Mouse (Mus musculus) lung, postnatal 10 days (tissue): ENCODE results near the gene Slc23a4.

Experiments
- DNase-seq: peaks from one replicate; pipeline ENCODE4 v3.0.0; 2021

Gene Slc23a4

DNA sequence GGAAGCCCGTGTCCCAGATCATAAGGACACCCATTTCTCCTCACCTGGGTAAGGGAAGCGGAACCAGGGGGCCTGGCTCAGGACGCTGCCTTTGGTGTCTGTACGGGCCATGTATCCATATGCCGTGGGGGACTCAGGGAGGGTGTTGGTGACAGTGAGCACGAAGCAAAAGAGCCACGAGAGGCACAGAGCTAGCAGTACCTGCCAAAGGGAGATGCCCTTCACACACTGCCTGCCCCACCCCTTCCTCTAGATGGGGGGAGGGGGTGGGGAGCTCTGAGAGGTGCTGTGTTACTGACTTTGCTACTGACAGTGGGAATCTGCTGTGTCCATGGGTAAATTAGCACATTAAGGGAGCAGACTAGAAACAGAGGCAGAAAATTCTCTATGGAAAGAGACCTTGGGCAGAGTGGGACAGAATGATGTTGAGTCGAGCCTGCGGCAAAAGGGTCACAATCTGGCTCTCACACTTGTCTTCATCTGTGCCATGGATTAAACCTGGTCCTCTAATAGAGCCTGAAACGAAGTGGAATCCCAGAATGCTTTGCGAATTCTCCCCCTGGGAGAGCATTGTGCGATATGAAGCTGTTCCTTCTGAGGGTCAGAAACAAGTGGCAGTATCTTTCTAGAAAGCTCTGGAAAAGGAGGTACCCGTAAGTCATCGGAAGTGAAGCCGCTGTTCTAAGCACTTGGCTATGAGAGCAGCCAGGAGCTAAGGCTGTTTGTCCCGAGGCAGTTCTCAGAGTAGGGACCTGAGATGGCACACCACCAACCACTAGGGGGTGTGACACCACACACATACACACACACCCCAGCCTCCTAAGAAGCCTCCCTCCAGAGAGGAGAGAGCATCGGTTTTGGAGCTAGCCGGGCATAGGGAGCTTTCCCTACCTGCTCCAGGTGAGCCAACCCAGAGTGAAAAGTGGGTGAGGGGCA lies 33.0 kb downstream of the Slc23a4 start:
- peak; percentile 39 for DNase-seq

DNA sequence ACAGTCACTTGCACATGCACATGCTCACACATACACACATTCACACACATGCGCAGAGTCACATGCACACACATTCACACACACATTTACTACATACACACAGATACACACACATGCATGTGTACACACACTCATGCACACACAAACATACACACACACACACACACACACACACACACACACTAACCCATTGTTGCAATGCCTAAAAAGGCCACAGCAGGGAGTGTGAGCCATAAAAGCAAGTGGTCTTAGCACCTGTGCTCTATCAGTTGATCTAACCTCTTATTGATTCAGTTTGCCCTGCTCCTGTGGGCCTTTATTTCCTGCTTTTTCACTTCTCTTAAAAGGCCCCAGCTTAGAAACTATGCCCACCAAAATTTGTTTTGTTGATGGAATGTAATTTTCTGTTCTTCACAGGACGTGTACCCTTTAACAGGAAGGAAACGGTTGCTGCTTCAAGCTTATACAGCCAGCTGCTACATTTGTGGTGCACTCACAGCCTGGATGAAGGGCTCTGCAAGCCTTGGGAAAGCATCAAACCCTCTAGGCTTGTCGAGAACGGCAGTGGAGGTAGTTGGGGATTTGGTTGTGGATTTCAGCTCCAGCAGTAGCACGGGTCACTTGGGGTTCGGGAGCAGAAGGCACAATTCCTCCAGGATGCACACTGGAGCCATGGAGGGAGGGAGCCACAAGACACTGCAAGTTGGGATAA lies 36.1 kb downstream of the Slc23a4 start:
- DNase-seq, result no peak

DNA sequence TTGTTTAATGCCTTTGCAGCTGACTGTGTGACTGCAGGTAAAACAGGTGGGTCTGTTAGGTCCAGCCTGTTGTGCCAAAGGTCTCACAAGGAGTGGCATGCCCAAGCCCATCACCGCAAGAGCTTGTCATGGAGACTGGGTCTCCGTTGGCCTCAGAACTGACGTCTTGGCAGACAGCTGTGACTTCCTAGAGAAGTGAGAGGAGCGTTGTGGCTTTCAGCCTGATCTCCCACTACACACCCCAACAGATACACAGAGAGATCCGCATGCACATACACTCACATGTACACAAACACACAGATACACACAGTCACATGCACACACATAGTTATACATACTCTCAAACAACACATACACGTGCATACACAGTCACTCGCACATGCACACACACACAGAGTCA lies 36.7 kb downstream of the Slc23a4 start:
- no peak for DNase-seq

DNA sequence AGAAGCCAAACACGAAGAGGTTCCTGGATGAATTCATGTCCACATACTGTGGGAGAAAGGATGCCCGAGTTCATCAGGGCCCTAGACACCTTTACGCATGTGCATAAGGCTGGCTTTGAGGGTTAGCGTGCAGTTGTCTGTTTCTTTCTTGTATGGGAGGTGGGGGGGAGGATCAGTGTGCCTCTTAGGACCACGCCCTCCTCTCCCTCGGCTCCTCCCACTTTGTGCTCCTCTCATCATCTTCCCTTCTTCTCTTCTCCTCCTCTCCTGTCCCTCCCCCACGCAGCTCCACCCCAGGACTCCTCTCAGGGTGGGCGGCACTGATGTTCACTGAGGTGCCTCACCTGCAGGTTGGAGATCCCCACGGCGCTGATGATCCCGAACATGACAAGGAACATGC lies 39.7 kb downstream of the Slc23a4 start:
- no peak for DNase-seq

DNA sequence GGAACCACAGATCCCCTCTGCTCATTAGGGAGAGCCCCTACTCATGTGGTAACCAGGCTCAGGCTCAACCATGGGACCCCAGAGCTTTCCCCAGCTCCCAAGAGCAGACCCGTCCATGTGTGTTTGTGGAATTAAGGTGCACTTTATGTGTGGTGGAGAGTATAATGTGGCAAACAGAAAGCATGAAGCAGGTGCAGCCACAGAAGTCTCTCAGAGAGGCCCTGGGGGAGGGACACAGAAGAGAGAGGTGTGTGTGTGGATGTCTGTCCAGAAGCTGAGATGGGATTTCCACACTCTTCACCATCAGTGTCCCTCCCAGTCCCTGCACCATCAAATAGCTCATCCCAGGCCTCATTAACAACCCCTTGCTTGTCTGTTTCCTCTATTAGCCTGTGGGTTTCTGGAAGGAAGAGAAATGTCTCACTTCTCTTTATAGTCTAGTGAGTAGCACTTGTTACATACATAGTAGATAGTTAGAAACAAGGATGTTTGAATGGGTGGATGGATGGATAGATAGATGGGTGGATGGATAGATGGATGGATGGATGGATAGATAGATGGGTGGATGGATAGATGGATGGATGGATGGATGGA lies 41.6 kb downstream of the Slc23a4 start:
- DNase-seq, result no peak

DNA sequence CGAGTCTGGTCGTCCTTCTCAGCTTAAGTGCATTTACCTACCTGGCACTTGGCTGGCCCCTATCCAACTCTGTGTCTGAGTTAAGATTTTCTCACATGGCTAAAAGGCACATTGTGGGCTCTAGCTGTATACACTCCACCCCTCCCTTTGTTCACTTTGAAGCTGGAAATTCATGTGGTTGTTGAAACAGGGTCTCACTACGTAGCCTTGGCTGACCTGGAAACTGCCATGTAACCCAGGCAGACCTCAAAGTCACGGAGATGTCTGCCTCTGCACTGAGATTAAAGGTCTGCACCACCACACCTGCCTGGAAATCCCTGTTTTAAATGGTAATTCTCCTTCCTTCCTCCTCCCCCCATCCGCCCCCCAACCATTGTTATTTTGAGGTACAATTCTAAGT lies 44.7 kb downstream of the Slc23a4 start:
- DNase-seq, result no peak

DNA sequence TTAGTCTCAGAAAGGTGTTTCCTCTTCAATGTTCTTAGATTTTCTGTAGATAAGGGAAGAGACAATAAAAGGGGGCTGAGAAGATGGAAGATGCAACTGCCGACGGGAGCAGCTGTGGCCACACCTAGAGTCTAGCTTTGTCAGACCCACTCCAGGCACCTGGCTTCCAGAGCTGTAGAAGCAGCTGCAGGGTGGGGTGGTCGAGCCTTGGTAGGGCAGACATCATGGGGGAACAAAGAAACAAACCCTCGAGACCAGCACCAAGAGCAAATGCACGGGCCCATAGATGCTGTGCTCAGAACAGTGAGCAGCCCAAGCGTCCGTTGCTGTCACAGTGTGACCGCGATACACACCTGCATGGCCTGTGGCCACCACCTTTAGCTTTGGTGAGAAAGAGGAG lies 45.8 kb downstream of the Slc23a4 start:
- no peak for DNase-seq

DNA sequence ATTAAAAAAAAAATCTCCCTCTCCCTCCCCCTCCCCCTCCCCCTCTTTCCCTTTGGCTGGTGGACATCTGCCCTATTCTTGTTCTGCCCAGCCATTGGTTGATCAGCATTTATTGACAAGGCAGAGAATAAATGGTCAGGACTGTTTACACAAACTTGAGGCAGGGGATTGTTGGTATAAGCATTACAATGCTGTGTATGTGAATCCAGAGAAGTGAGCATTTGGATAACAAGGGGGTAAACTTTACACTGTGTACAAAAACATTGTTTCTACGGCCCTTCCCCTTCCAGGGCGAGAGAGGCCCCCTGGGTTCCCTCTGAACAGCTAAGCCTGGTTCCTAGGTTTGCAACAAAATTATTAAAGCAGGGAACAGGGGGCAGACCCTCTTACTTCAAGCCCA lies 46.7 kb downstream of the Slc23a4 start:
- DNase-seq, result no peak

DNA sequence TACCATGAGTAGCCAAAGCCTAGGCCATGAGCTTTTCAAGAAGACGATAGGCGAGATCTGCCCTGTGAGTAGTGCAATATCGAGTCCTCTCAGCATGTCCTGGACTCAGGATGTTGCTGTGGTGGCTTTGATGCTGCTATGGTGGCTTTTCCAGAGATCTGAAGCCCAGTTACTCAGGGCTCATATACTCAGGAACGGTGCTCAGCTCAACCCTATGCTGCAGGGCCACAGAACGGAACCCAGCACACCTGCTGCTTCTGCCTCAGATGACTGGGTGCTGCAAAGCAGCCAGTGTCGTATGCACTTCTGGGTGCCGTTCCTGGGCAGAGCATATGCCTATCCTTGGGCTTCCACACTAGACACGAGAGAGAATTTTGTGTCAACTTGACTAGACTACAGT lies 48.8 kb downstream of the Slc23a4 start:
- DNase-seq, result no peak

DNA sequence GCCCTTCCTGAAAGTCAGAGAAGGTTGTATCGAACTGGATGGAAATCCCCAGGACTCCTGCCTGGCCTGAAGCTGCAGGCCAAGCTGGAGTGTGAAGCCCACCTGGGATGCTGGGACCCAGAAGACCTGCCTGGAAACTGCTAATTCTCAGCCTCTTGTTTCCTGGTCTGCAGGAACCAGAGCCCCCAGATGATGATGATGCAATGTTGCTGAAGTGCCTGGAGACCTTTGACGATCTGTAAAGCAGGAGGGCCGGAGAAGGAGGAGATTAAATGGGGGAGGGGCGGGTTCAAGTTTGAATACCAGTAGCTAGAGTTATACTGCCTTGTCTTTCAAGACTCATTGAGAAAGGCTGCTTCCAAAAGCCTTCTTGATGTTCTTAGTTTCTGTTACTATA lies 49.3 kb downstream of the Slc23a4 start:
- no peak for DNase-seq

DNA sequence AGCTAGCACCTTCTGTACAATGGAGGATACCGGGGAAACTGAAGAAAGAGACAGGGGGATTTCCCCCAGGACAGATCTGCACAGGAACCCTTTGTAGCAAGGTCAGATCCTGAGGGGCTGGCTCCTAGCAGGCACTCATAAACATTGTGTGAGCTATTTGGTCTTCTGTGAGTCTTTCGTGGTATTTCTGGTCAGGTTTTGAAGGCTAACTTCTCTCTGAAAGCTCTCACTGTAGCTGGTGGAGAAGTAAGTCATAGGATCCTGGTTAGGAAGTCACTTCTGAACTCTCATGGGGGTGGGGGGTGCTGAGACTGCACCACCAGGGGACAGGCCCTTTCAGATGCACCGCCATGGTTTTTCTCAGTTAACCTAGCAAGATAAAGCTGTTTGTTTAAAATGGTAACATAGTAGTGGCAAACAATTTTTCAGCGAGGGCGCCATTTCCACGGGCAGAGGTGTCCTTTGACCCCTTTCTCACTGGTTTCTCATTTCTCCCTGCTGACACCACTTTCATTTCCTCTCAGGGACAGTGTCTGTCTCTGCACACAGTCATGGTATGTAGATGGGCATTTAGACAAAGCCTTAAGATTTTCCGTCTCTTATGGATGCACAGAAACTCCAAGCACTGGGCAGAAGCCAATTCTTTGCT lies 49.8 kb downstream of the Slc23a4 start:
- DNase-seq, result no peak

DNA sequence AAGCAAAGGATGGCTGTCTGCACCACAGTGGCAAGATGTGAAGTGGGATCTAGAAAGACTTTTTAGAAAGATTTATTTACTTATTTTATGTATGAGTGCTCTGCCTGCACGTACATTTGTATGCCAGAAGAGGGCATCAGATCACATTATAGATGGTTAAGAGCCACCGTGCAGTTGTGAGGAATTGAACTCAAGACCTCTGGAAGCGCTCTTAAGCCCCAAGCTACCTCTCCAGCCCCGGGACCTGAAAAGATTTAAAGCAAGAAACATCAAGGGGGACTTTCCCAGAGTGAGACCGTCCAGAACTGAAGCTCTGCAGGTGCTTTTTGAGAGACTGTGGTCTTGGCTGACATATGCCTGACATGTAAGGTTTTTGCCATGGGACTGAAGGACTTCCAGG lies 51.5 kb downstream of the Slc23a4 start:
- DNase-seq, result no peak

DNA sequence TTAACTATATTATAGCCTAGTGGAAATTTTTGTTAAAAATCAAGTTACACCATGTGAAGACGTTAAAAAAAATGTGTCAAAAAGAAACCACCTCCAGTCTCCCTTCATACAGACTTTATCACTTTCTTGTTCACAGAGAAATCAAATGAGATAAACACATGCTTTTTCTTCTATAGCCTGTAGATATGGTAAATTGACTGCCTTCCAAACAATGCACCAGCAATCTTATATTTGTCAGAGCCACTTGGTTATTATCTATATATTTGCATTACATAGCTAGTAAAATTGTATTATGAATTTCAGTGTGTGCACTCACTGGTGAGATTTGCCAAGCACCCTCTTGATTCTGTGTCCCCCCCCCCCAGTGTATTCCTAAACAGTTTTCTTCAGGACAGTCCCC lies 55.6 kb downstream of the Slc23a4 start:
- no peak for DNase-seq

DNA sequence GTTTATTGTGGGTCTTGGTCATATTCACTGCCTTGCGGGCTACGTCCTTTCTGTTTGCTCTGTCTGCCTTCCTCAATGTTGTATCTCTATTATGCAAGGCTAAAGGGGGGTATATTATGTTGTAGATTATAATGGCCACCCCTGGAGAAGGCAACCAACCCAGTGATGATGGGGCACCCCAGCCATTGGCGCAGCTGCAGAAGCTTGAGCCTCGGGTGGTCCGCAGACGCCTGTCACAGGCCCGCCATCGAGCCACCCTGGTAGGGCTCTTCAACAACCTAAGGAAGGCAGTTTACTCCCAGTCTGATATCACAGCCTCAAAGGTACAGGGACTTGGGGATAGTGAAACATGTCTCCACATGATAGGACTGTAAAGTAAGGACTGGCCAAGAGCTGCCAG lies 60.6 kb downstream of the Slc23a4 start:
- no peak for DNase-seq

DNA sequence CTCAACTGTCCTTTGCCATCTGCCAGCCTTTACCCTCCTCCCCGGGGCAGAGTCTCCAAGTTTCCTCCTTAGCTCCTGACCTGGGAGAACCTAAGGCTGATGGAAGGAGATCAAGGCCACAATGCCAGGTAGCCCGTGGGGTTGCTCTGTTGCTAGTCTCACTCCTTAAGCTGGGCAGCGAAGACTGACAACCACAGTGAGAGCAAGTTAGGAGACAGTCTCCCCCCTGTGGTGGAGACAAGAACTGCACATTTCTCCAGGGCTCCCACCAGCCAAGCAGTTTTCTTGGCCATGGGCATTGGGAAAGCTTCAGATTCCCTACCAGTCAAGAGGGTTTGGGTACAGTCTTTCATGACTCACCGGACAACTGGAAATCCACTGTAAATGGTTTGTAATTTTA lies 61.0 kb downstream of the Slc23a4 start:
- DNase-seq, result peak; percentile 83

DNA sequence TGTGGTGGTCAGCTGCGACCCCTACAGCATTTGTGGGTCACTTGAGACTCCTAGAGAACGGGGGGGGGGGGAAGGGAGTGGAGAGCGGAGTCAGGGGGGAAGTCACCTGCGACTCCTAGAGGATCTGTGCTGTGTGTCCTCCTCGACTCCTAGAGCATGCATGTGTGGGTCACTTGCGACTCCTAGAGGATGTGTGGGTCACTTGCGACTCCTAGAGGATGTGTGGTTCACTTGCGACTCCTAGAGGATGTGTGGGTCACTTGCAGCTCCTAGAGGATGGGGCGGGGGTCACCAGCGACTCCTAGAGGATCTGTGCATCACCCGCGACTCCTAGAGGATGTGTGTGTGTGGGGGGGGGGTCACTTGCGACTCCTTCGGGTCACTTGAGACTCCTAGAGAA lies 66.3 kb downstream of the Slc23a4 start:
- peak; percentile 84 for DNase-seq

DNA sequence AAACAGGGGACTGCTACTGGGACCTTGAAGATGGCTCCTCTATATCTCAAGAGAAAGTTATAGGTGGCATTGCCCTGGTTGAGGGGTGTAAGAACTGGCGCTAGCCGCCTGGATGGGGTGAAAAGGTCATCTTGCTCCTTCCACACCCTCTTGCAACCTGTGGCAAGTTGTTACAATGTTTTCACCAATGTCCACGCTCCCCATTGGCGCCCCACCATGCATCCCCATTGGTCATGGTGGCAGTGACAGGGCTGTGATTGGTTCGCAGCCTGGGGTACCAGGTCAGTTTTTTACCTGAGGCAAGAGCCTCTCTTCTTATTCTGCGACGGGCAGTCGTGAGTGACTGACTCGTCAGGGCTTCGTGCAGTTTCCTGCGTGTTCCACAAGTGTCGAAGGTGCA lies 67.6 kb downstream of the Slc23a4 start:
- DNase-seq, result no peak

DNA sequence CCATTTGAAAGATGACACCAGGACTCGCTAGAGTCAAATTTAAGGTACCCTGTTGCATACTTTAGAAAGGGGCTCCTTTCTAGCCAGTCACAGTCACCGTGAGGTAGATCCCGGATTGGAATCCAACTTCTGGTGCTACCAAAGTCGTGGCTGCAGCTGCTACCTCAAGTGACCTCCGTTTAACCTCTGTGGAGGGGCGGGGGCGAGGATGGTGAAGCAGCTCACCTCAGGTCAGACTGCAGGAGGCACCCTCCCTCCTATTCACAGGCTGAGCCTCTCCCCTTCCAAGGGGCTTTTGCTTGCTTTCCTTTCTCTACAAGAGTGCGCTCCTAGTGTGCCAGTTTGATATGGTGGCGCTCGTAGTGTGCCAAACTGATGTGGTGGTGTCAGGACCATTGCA lies 68.2 kb downstream of the Slc23a4 start, which contains the start of gene Stra8:
Gene Stra8 (plus strand): TSS at position 208 of the 400 bp plus-strand sequence.
- no peak for DNase-seq

DNA sequence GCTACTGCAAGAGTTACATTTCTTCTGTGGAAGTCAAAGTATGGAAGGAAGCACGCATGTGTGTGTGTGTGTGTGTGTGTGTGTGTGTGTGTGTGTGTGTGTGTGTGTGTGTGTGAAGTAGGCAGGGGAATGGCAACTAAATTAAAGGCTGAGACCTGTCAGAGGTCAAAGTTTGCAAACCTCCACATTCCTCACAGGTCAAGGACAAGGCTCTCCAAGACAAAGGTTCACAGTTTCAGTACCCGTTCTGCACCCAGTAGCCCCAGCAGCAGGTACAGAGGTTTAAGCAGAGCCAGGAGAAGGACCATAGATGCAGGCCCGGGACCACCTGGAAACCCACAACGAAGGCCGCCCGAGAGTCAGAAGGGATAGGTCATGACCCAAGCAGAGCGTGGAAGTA lies 69.1 kb downstream of the Slc23a4 start:
- no peak for DNase-seq

DNA sequence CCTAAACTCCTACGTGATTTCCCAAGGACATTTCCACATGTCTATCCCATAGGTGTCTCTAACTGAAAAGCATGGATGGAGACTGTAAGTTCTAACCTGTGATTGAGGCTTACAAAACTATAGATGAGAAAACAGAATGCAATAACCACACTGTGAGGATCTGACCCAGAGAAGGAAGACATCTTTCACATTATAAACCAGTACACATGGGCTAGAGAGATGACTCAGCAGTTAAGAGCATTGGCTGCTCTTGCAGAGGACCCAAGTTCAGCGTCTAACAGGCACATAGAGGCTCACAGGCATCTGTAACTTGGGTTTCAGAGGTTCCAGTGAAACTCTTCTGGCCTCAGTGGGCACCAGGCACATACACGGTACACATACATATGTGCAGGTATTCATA lies 73.7 kb downstream of the Slc23a4 start:
- no peak for DNase-seq

DNA sequence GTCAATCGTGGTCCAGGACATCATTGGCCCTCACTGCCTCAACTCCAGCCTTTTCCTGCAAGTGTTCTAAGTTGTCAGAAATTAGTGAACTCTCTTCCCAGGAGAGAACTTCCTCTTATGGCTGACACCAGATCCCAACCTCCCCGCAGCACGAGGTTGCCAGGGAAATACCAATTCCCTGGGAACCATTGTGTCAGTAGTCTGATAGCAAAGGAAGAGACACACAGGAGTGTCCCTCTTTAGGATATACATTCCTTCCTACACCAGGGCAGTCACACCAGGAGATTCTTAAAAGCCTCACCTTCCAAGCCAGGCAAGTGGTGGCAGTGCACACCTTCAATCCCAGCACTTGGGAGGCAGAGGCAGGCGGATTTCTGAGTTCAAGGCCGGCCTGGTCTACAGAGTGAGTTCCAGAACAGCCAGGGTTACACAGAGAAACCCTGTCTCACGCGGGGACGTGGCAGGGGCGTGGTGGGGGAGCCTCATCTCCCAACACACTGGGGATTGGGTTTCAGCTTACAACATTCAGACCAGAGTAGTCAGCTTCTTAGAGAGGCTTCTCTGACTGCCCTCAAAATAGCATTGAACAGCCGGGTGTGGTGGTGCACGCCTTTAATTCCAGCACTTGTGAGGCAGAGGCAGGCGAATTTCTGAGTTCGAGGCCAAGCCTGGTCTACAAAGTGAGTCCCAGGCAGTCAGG lies 74.7 kb downstream of the Slc23a4 start:
- DNase-seq, result no peak

DNA sequence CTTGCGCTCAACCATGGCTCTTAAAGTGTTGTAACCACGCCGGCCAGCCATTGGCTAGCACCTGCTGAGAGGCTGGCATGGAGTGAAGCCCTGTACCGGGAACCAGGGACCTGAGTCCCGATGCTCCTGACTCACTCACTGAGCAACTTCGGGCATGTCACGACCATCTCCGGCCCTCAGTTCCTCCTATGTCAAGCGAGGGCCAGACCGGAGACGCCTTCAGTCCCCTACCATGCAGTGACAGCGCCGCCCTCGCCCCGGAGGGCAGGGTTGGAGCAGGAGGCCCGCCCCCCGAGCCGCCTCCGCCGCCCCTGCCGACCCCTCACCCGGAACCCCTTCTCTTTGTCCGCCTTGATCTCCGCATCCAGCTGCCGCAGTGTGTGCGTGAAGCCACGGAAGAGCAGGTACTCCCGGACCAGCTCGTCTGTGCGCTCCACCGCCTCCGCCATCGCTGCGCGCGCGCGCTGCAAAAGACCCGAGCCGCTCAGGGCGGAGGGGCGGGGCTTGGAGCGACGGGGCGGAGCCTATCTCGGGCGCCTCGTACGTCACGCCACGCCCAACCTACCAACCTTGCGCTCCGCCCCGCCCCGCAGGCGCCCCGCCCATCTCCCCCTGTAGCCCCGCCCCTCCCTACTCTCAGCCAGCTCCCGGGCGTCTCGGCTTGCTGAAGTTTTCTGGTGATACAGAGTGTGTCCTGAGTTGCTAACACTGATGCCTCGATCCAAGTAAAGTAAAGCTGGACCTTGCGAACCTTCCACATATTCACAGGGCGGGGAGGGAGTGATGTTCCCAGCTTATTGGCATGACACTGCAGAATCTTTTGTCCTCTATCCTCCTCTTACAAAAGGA lies 77.6 kb downstream of the Slc23a4 start, which contains the start of gene Wdr91:
Gene Wdr91 (minus strand): TSS at position 506 of the 849 bp plus-strand sequence.
- peak; percentile 94 for DNase-seq
